Mouse (Mus musculus): ENCODE data around the gene Fam78a. TPM values are rescaled to one million over a fixed set of nuclear protein-coding genes. Genes with fewer than 3 reads are reported as not detected.

The Fam78a gene
- polyA plus RNA-seq, 1 experiment from 2014 or later, result 1.9 TPM

GRCm38 (mm10) chr2:32057360-32057759, 27.3 kb downstream of the Fam78a start:
- WGBS, result 91% methylated on average over 2 of the region's 2 CpGs
- H3K27ac ChIP-seq (replicated peaks; ENCODE audit: low read depth, low read length), result no peak overlapping the region

GRCm38 (mm10) chr2:32056524-32056923, 28.1 kb downstream of the Fam78a start:
- peaks cover 7% of the 10 kb centered on the region for H3K36me3 ChIP-seq (replicated peaks; ENCODE audit: control insufficient read depth, insufficient read depth, low read depth, low read length)
- H3K27ac ChIP-seq (replicated peaks; ENCODE audit: low read depth, low read length), result no peak overlapping the region
- ATAC-seq (replicated peaks; ENCODE audit: insufficient number of reproducible peaks, low FRiP score, low TSS enrichment, low read depth) (no peak), DNase-seq (ENCODE audit: low spot score) (no peak)
- H3K9me3 ChIP-seq (replicated peaks; ENCODE audit: control insufficient read depth, low read length), result no peaks in the 10 kb centered on the region
- H3K27me3 ChIP-seq (ENCODE audit: control insufficient read depth, insufficient read depth, low read length), result no peaks in the 10 kb centered on the region
- H3K4me2 ChIP-seq (ENCODE audit: low read depth, low read length), result no peak overlapping the region
- H3K9ac ChIP-seq (replicated peaks; ENCODE audit: low read length), result no peak overlapping the region
- H3K4me1 ChIP-seq (ENCODE audit: control insufficient read depth, insufficient read depth, low read length), result no peaks in the 10 kb centered on the region
- H3K4me3 ChIP-seq (ENCODE audit: low read depth, low read length), result no peak overlapping the region
- WGBS, result 87% methylated on average over 10 of the region's 10 CpGs

More at GRCm38 (mm10) chr2:32057360-32057759, 27.3 kb downstream of the Fam78a start:
- no peaks in the 10 kb centered on the region for H3K27me3 ChIP-seq (ENCODE audit: control insufficient read depth, insufficient read depth, low read length)
- H3K4me2 ChIP-seq (ENCODE audit: low read depth, low read length), result no peak overlapping the region
- H3K4me1 ChIP-seq (ENCODE audit: control insufficient read depth, insufficient read depth, low read length), result no peaks in the 10 kb centered on the region
- H3K36me3 ChIP-seq (replicated peaks; ENCODE audit: control insufficient read depth, insufficient read depth, low read depth, low read length), result peaks cover 3% of the 10 kb centered on the region; the same call in 1 of the 2 replicates
- ATAC-seq (replicated peaks; ENCODE audit: insufficient number of reproducible peaks, low FRiP score, low TSS enrichment, low read depth), result no peak
- no peaks in the 10 kb centered on the region for H3K9me3 ChIP-seq (replicated peaks; ENCODE audit: control insufficient read depth, low read length)
- DNase-seq (ENCODE audit: low spot score), result no peak
- no peak overlapping the region for H3K9ac ChIP-seq (replicated peaks; ENCODE audit: low read length)
- no peak overlapping the region for H3K4me3 ChIP-seq (ENCODE audit: low read depth, low read length)

- H3K4me1 ChIP-seq (ENCODE audit: control insufficient read depth, insufficient read depth, low read length), result no peaks in the 10 kb centered on the region
- no peaks in the 10 kb centered on the region for H3K27me3 ChIP-seq (ENCODE audit: control insufficient read depth, insufficient read depth, low read length)
- H3K4me2 ChIP-seq (ENCODE audit: low read depth, low read length), result no peak overlapping the region
- no peak overlapping the region for H3K4me3 ChIP-seq (ENCODE audit: low read depth, low read length)
- H3K36me3 ChIP-seq (replicated peaks; ENCODE audit: control insufficient read depth, insufficient read depth, low read depth, low read length), result peaks cover 7% of the 10 kb centered on the region
- H3K9ac ChIP-seq (replicated peaks; ENCODE audit: low read length), result no peak overlapping the region
- no peaks in the 10 kb centered on the region for H3K9me3 ChIP-seq (replicated peaks; ENCODE audit: control insufficient read depth, low read length)
- ATAC-seq (replicated peaks; ENCODE audit: insufficient number of reproducible peaks, low FRiP score, low TSS enrichment, low read depth), result no peak
- 51% methylated on average over 7 of the region's 7 CpGs for WGBS
- H3K27ac ChIP-seq (replicated peaks; ENCODE audit: low read depth, low read length), result no peak overlapping the region
- DNase-seq (ENCODE audit: low spot score), result peak; percentile 14
Measured at GRCm38 (mm10) chr2:32055357-32055965, 29.2 kb downstream of the Fam78a start.

- H3K9me3 ChIP-seq (replicated peaks; ENCODE audit: control insufficient read depth, low read length), result no peaks in the 10 kb centered on the region
- no peak overlapping the region for H3K4me3 ChIP-seq (ENCODE audit: low read depth, low read length)
- no peak for DNase-seq (ENCODE audit: low spot score)
- no peak for ATAC-seq (replicated peaks; ENCODE audit: insufficient number of reproducible peaks, low FRiP score, low TSS enrichment, low read depth)
- peaks cover 9% of the 10 kb centered on the region for H3K36me3 ChIP-seq (replicated peaks; ENCODE audit: control insufficient read depth, insufficient read depth, low read depth, low read length)
- H3K27me3 ChIP-seq (ENCODE audit: control insufficient read depth, insufficient read depth, low read length), result no peaks in the 10 kb centered on the region
- no peaks in the 10 kb centered on the region for H3K4me1 ChIP-seq (ENCODE audit: control insufficient read depth, insufficient read depth, low read length)
- H3K9ac ChIP-seq (replicated peaks; ENCODE audit: low read length), result no peak overlapping the region
- no peak overlapping the region for H3K27ac ChIP-seq (replicated peaks; ENCODE audit: low read depth, low read length)
- no peak overlapping the region for H3K4me2 ChIP-seq (ENCODE audit: low read depth, low read length)
- WGBS, result 92% methylated on average over 7 of the region's 7 CpGs
Measured at GRCm38 (mm10) chr2:32052418-32052817, 32.2 kb downstream of the Fam78a start.

- no peaks in the 10 kb centered on the region for H3K4me1 ChIP-seq (ENCODE audit: control insufficient read depth, insufficient read depth, low read length)
- no peak overlapping the region for H3K27ac ChIP-seq (replicated peaks; ENCODE audit: low read depth, low read length)
- peaks cover 9% of the 10 kb centered on the region for H3K36me3 ChIP-seq (replicated peaks; ENCODE audit: control insufficient read depth, insufficient read depth, low read depth, low read length)
- H3K9ac ChIP-seq (replicated peaks; ENCODE audit: low read length), result no peak overlapping the region
- ATAC-seq (replicated peaks; ENCODE audit: insufficient number of reproducible peaks, low FRiP score, low TSS enrichment, low read depth), result no peak
- no peak overlapping the region for H3K4me2 ChIP-seq (ENCODE audit: low read depth, low read length)
- 92% methylated on average over 8 of the region's 8 CpGs for WGBS
- H3K27me3 ChIP-seq (ENCODE audit: control insufficient read depth, insufficient read depth, low read length), result no peaks in the 10 kb centered on the region
- H3K4me3 ChIP-seq (ENCODE audit: low read depth, low read length), result no peak overlapping the region
- no peak for DNase-seq (ENCODE audit: low spot score)
- H3K9me3 ChIP-seq (replicated peaks; ENCODE audit: control insufficient read depth, low read length), result no peaks in the 10 kb centered on the region
Measured at GRCm38 (mm10) chr2:32051791-32052190, 32.9 kb downstream of the Fam78a start.

- WGBS, result 93% methylated on average over 10 of the region's 10 CpGs
Measured at GRCm38 (mm10) chr2:32047323-32047722, 37.3 kb downstream of the Fam78a start.

GRCm38 (mm10) chr2:32046009-32046408, 38.6 kb downstream of the Fam78a start:
- WGBS, result 90% methylated on average over 10 of the region's 10 CpGs
- no peak overlapping the region for H3K4me3 ChIP-seq (ENCODE audit: low read depth, low read length)
- no peak overlapping the region for H3K4me2 ChIP-seq (ENCODE audit: low read depth, low read length)
- no peaks in the 10 kb centered on the region for H3K4me1 ChIP-seq (ENCODE audit: control insufficient read depth, insufficient read depth, low read length)
- H3K9ac ChIP-seq (replicated peaks; ENCODE audit: low read length), result no peak overlapping the region
- no peaks in the 10 kb centered on the region for H3K27me3 ChIP-seq (ENCODE audit: control insufficient read depth, insufficient read depth, low read length)
- ATAC-seq (replicated peaks; ENCODE audit: insufficient number of reproducible peaks, low FRiP score, low TSS enrichment, low read depth), result no peak
- H3K9me3 ChIP-seq (replicated peaks; ENCODE audit: control insufficient read depth, low read length), result no peaks in the 10 kb centered on the region
- DNase-seq (ENCODE audit: low spot score), result no peak
- H3K27ac ChIP-seq (replicated peaks; ENCODE audit: low read depth, low read length), result no peak overlapping the region
- peaks cover 5% of the 10 kb centered on the region for H3K36me3 ChIP-seq (replicated peaks; ENCODE audit: control insufficient read depth, insufficient read depth, low read depth, low read length)

More at GRCm38 (mm10) chr2:32047323-32047722, 37.3 kb downstream of the Fam78a start:
- H3K4me2 ChIP-seq (ENCODE audit: low read depth, low read length), result no peak overlapping the region
- ATAC-seq (replicated peaks; ENCODE audit: insufficient number of reproducible peaks, low FRiP score, low TSS enrichment, low read depth) (no peak), DNase-seq (ENCODE audit: low spot score) (no peak)
- no peaks in the 10 kb centered on the region for H3K27me3 ChIP-seq (ENCODE audit: control insufficient read depth, insufficient read depth, low read length)
- H3K27ac ChIP-seq (replicated peaks; ENCODE audit: low read depth, low read length), result no peak overlapping the region
- H3K4me1 ChIP-seq (ENCODE audit: control insufficient read depth, insufficient read depth, low read length), result no peaks in the 10 kb centered on the region
- H3K9me3 ChIP-seq (replicated peaks; ENCODE audit: control insufficient read depth, low read length), result no peaks in the 10 kb centered on the region
- peaks cover 9% of the 10 kb centered on the region for H3K36me3 ChIP-seq (replicated peaks; ENCODE audit: control insufficient read depth, insufficient read depth, low read depth, low read length)
- no peak overlapping the region for H3K9ac ChIP-seq (replicated peaks; ENCODE audit: low read length)
- no peak overlapping the region for H3K4me3 ChIP-seq (ENCODE audit: low read depth, low read length)

- Histone ChIP-seq H3K4me3 (ENCODE audit: low read depth, low read length) (no peak overlapping the region), H3K27me3 (ENCODE audit: control insufficient read depth, insufficient read depth, low read length) (no peaks in the 10 kb centered on the region), H3K9me3 (replicated peaks; ENCODE audit: control insufficient read depth, low read length) (no peaks in the 10 kb centered on the region), H3K4me1 (ENCODE audit: control insufficient read depth, insufficient read depth, low read length) (no peaks in the 10 kb centered on the region), H3K36me3 (replicated peaks; ENCODE audit: control insufficient read depth, insufficient read depth, low read depth, low read length) (peaks cover 5% of the 10 kb centered on the region), H3K4me2 (ENCODE audit: low read depth, low read length) (no peak overlapping the region), H3K27ac (replicated peaks; ENCODE audit: low read depth, low read length) (no peak overlapping the region), H3K9ac (replicated peaks; ENCODE audit: low read length) (no peak overlapping the region)
- no peak for ATAC-seq (replicated peaks; ENCODE audit: insufficient number of reproducible peaks, low FRiP score, low TSS enrichment, low read depth)
- 79% methylated on average over 6 of the region's 6 CpGs for WGBS
- DNase-seq (ENCODE audit: low spot score), result no peak
Measured at GRCm38 (mm10) chr2:32045375-32045774, 39.3 kb downstream of the Fam78a start.

Data from embryonic facial prominence, embryonic 11.5 days (tissue).